Mouse (Mus musculus) stomach, postnatal 0 days (tissue): ENCODE data around the gene Snx5.

ENCODE experiments used
- CTCF ChIP-seq: IDR thresholded peaks from 2 replicates; pipeline ENCODE4 v1.5.1; 2016; ENCODE audit warnings: antibody characterized with exemption, low read depth, mild to moderate bottlenecking, moderate library complexity
- EP300 ChIP-seq: optimal IDR thresholded peaks from 2 replicates; pipeline ENCODE3; 2016; ENCODE audit warnings: antibody characterized with exemption

- TF ChIP-seq EP300 (no peak), CTCF (no peak)
Observed at GRCm38 (mm10) chr2:144308561-144308960, 37.9 kb upstream of the Snx5 start.
